Mouse (Mus musculus) small intestine, adult 2 months (tissue): ENCODE results near the gene Pex13. TPM values are rescaled to one million over a fixed set of nuclear protein-coding genes. Genes with fewer than 3 reads are reported as not detected.
"Not testable (repeated sequence)": the region's sequence is repeated elsewhere in the genome, so short reads cannot be mapped to it uniquely, and the experiment has no call there.

Experiments
- H3K27ac ChIP-seq: fragments of 200-500 bp; 2 replicates; pipeline ENCODE4 v1.5.1; 2012; ENCODE audit warnings: low read depth, low read length, control low read depth, inconsistent platforms; ENCODE audit not compliant: insufficient read depth
- H3K27me3 ChIP-seq: fragments of 200-500 bp; 2 replicates; pipeline ENCODE4 v1.6.1; 2012; ENCODE audit warnings: mild to moderate bottlenecking, moderate library complexity, low read length, inconsistent platforms; ENCODE audit not compliant: control insufficient read depth, insufficient read depth
- H3K36me3 ChIP-seq: fragments of 200-500 bp; 2 replicates; pipeline ENCODE4 v1.6.1; 2012; ENCODE audit warnings: mild to moderate bottlenecking, low read length, control low read depth, inconsistent platforms; ENCODE audit not compliant: control insufficient read depth, insufficient read depth
- H3K4me1 ChIP-seq: fragments of 200-500 bp; 2 replicates; pipeline ENCODE4 v1.6.1; 2012; ENCODE audit warnings: low read length, inconsistent platforms, mixed read lengths; ENCODE audit not compliant: control insufficient read depth, insufficient read depth, insufficient read length
- H3K4me3 ChIP-seq: fragments of 200-500 bp; 2 replicates; pipeline ENCODE4 v1.5.1; 2012; ENCODE audit warnings: low read depth, mild to moderate bottlenecking, control low read depth, inconsistent platforms, low read length, moderate library complexity
- CTCF ChIP-seq: fragments of 200-500 bp; IDR thresholded peaks from 2 replicates; pipeline ENCODE4 v1.5.1; 2012; ENCODE audit warnings: low read depth, mild to moderate bottlenecking, control low read depth, inconsistent platforms, low read length, moderate library complexity, mixed read lengths; ENCODE audit not compliant: insufficient replicate concordance, insufficient read length; ENCODE audit errors: extremely low read depth
- POLR2A ChIP-seq: fragments of 200-500 bp; IDR thresholded peaks from 2 replicates; pipeline ENCODE4 v1.6.1; 2012; ENCODE audit warnings: low read depth, mild to moderate bottlenecking, control low read depth, inconsistent platforms, low read length, moderate library complexity
- WGBS: fragments of 180-500 bp; shearing (Covaris S2); methylation state at CpG from one replicate; pipeline ENCODE4 v1.1.7; 2018; 5-methylcytosine and 5-hydroxymethylcytosine counted together
- polyA plus RNA-seq: library from polyadenylated mRNA; depleted of rRNA; stranded (reverse); fragments of >200 nt; gene quantifications from 2 replicates; pipeline ENCODE4 v1.2.3, GENCODE M21; 2012; rRNA removed

The Pex13 gene
- polyA plus RNA-seq, 1 experiment, result 6.0 TPM

DNA sequence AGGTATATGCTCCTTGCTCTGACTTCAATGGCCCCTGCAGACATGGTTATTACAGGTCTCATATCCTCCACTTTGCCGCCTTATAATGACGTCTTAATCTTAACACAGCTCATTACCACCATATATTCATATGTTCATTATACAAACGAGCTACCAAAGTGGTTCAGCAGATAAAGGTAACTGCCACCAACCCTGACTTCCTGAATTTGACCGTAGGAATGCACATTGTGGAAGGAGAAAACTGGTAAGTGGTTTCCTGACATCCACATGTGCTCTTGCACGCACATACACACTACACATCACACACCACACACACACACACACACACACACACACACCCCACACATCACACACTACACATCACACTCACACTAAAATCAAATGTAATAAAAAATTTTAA lies 51.2 kb downstream of the Pex13 start:
- WGBS, result 89% methylated on average over 5 of the region's 5 CpGs
- Histone ChIP-seq H3K36me3 (0 out of 2 replicates have a peak, but pooled peaks cover 4% of the 10 kb centered on the region), H3K27ac (no peak overlapping the region), H3K27me3 (no peaks in the 10 kb centered on the region), H3K4me3 (no peak overlapping the region), H3K4me1 (no peaks in the 10 kb centered on the region)
- TF ChIP-seq CTCF (no peak), POLR2A (no peak)

DNA sequence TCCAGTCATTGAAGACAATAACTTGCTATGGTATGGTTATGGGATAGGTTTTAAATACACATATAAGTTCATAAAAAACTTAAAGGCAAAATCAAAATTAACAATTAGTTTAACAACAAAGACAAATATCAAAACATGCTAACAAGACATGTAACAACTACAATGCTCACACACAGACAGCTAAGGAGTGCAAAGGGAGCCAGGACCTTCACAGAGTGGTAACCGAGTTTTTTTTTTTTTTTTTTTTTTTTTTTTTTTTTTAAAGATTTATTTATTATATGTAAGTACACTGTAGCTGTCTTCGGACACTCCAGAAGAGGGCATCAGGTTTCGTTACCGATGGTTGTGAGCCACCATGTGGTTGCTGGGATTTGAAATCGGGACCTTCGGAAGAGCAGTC lies 58.5 kb downstream of the Pex13 start:
- not testable (repeated sequence) for H3K4me1 ChIP-seq, H3K27ac ChIP-seq, H3K36me3 ChIP-seq, H3K4me3 ChIP-seq, H3K27me3 ChIP-seq
- 90% methylated on average over 6 of the region's 6 CpGs for WGBS

Other genes with a start within 250 kb of the Pex13 start
- gene Ahsa2, start 167.9 kb downstream of the Pex13 start, polyA plus RNA-seq, result 7.1 TPM in 2 replicates
- not detected in 2 replicates for gene 1700093K21Rik, start 144.8 kb downstream of the Pex13 start, polyA plus RNA-seq
- gene 0610010F05Rik, start 32.3 kb downstream of the Pex13 start, polyA plus RNA-seq, result 0.23 and 0.67 TPM in 2 replicates
- 0.36 and 0.51 TPM in 2 replicates for gene Pus10, start 285 bp downstream of the Pex13 start, polyA plus RNA-seq
- 0.67 and 1.5 TPM in 2 replicates for gene Rel, start 105.0 kb upstream of the Pex13 start, polyA plus RNA-seq
- gene Papolg, start 229.3 kb upstream of the Pex13 start, polyA plus RNA-seq, result 0.86 and 1.1 TPM in 2 replicates